Mouse (Mus musculus): Measurements from ENCODE around the gene Cck. TPM values are rescaled to one million over a fixed set of nuclear protein-coding genes. Genes with fewer than 3 reads are reported as not detected.

Gene Cck
- not detected for polyA plus RNA-seq (2014; fragmentation: Illumina TruSeq; extraction: RNeasy Lipid Tissue Mini Kit (QIAGEN cat#74804); ENCODE audit: low read depth, low replicate concordance)

GRCm38 (mm10) chr9:121495529-121495928 lies at the start of gene Cck:
Gene Cck, minus strand, starts transcription at chr9:121495694.

Other genes with a start within 250 kb of the Cck start
- gene Ulk4, start 218.5 kb downstream of the Cck start, polyA plus RNA-seq (2014; fragmentation: Illumina TruSeq; extraction: RNeasy Lipid Tissue Mini Kit (QIAGEN cat#74804); ENCODE audit: low read depth, low replicate concordance): 0.23 TPM
- gene Trak1, start 198.2 kb downstream of the Cck start, polyA plus RNA-seq (2014; fragmentation: Illumina TruSeq; extraction: RNeasy Lipid Tissue Mini Kit (QIAGEN cat#74804); ENCODE audit: low read depth, low replicate concordance): 9.0 TPM
- not detected for gene Lyzl4, start 146.4 kb upstream of the Cck start, polyA plus RNA-seq (2014; fragmentation: Illumina TruSeq; extraction: RNeasy Lipid Tissue Mini Kit (QIAGEN cat#74804); ENCODE audit: low read depth, low replicate concordance)
- not detected for gene Vipr1, start 147.0 kb upstream of the Cck start, polyA plus RNA-seq (2014; fragmentation: Illumina TruSeq; extraction: RNeasy Lipid Tissue Mini Kit (QIAGEN cat#74804); ENCODE audit: low read depth, low replicate concordance)
- gene Sec22c, start 209.8 kb upstream of the Cck start, polyA plus RNA-seq (2014; fragmentation: Illumina TruSeq; extraction: RNeasy Lipid Tissue Mini Kit (QIAGEN cat#74804); ENCODE audit: low read depth, low replicate concordance): 7.9 TPM
- gene Ss18l2, start 214.6 kb upstream of the Cck start, polyA plus RNA-seq (2014; fragmentation: Illumina TruSeq; extraction: RNeasy Lipid Tissue Mini Kit (QIAGEN cat#74804); ENCODE audit: low read depth, low replicate concordance): 53.9 TPM
- gene Nktr, start 223.5 kb upstream of the Cck start, polyA plus RNA-seq (2014; fragmentation: Illumina TruSeq; extraction: RNeasy Lipid Tissue Mini Kit (QIAGEN cat#74804); ENCODE audit: low read depth, low replicate concordance): 128 TPM

All from adrenal gland, adult 10 weeks (tissue).